Mouse (Mus musculus) embryonic fibroblast, embryonic 13.5 days (primary cell): Measurements from ENCODE around the gene Rgcc.

ENCODE experiments used
- CTCF ChIP-seq: IDR thresholded peaks from 2 replicates; pipeline ENCODE4 v1.5.1; 2011; ENCODE audit warnings: mild to moderate bottlenecking, control low read depth, low read length, moderate library complexity, borderline replicate concordance; ENCODE audit not compliant: insufficient read depth
- POLR2A ChIP-seq: IDR thresholded peaks from 2 replicates; pipeline ENCODE4 v1.6.1; 2011; ENCODE audit warnings: low read depth, mild to moderate bottlenecking, control low read depth, low read length, moderate library complexity

DNA sequence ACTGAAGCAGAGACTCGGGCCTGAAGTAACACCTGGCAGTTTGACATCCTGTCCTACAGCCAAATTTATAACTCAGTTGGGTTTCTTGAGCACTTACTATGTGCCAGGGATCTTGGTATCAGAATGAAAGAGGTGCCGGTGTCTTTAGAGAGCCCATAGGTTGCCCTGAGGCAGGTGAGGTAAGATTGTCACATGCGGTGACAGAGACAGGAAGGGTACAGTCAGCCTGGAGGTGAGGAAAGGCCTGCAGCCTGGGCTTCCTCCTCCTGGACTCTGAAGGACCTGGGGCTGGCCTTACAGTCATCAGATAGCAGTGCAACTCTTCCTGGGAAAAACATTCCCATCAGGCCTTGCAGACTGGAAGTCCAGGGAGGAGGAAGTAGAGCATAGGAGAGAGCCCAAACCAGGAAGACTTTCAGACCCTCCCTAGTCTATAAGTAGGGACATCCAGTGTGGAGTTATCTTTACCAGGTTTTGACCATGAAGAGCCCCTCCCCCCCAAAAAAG, 29.2 kb downstream of the Rgcc start:
- TF ChIP-seq POLR2A = no peak
- no peak for TF ChIP-seq CTCF
